Mouse (Mus musculus): ENCODE results near the gene Cdc42.
A peak's percentile ranks its signal among the peaks of the same experiment; 100 is the strongest.

The Cdc42 gene

DNA sequence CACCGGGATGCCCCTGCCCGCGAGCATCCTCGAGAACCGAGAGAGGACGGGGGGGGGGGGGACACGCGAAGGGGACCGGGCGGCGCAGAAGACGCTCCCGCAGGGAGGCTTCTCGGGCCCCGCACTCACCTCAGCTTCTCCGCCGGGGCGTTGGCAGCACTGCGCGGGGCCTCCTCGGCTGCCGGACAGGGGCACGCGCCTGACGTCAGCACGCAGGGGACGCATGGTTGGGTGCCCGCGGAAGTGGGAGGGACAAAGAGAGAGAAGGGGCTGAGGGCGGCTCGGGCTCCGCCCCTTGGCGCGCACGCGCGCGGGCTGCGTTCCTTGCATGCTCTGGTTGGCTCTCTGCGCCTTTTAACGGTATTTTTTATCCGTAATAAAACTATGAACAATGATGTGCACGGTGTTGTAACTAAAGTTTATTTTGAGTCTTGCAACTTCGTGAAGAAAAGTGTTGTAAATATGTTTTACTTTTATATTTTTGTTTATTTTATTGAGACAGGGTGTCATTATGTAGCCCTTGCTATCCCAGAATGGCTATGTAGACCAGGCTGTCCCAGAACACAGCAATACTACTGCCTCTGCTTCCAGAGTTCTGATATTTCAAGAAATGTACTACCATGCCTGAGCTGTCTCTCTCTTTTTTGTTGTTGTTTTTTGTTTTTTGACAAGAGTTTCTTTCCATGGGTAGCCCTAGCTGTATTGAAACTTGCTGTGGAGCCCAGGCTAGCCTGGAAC, at the start of gene Cdc42:
TSS of gene Cdc42 (minus strand) at position 204 of the 738 bp plus-strand sequence.
- peak; percentile 97 for DNase-seq (ENCODE audit: low spot score)

DNA sequence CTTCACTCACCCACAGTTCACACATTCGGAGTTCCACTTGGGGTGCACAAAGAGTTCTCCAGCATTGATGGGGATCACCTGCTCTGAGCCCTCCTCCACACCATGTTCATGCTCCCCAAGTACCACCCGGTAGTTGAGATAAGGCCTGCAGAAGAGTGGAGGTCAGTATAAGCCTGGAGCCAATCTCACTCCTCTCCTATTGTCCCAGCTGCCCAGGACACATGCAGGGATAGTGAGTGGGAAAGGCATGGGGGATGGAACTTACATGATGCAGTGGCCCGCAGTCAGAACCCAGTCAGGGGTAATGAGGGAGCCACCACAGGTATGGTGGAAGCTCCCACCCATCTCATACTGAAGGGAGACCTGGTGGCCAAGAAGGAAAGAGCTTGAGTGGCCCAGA, 48.1 kb upstream of the Cdc42 start:
- no peak for DNase-seq (ENCODE audit: low spot score)

DNA sequence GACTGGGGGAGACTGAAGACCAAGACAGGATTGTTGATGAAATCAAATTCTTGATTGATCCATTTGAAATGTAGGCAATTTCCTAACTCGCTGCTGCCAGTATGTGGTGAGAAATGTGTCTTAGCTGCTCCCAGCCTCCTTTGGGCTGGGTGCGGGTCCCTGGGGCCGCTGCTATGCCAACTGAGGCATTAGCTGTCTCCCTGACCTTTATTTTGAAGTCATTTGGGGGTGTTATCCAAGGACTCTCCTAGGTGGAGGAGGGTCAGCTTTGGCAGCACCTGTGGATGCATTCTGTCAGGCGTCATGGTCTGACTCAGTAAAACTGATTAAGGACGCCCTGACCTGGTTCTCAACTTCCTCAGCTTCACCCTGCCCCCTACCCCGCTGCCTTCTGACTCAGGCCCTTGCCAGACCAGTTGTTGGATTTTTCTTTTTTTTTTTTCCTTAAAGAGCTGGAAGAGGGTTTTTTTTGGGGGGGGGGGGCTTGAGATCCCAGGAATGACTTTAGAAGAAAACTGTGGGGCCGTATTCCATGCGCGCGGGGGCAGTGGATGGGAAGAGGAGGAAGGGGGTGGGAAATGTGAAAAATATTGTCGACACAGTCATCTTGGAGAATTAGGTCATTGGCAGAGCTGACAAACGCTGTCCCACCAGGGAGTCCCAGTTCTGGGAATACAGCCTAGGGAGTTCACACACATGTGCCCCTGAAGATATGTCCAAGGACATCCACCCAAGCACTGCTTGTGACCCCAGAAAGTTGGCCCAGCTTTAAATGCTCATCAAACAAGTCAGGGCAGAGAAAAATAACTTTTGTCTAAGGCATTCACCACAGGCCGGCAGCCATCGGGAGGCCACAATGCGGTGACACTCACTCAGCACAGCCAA, 39.4 kb upstream of the Cdc42 start:
- DNase-seq (ENCODE audit: low spot score), result no peak

DNA sequence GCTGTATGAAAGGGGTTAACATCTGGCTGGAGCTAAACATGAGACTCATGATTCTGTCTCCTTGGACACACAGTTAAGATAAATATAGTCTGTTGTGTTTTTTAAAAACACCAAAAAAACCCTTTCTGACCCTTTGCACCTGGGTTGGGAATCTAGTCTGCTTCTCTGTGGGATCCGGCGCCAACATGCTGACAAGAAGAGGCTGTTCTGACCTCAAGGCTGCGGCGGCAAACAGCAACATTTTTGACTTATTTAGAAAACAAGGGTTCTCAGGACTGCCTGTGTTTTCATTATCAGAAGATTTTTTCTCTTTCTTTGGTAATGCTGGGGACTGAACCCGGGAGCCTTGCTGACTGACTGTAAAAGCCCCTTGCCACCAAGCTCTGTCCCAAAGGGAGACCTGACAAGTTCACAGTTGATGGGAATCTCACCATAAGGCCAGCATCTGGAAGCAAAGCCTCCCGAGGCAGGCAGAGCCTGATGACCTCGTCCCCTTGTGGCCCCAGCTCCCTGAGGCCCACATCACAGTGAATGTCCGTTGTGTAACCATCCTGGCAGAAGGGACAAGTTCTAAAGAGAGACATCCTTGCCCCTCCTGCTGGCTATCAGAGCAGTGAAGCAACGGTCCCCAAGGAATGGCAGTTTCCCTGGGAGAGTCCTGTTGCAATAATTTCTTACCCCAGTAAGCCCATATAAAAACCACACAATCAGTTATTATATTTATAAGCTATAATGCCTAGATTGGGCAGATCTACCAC, 36.0 kb upstream of the Cdc42 start:
- DNase-seq (ENCODE audit: low spot score), result no peak

DNA sequence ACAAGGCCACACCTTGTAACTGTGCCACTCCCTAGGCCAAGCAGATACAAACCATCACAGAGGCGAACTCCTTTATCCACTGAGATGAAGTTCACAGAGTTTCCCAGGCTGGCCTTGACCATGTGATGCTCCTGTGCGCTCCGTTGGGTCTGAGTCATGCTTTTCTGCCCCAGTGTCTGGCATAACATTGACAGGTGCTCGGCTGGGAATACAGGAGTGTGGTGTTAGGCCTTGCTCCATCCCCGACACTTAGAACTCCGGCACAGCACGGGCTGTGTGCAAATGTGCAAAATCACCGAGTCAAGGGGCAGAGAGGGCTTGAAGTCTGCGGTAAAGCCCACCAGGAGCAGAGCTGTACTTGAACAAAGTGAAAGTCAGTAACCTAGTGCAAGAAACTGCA, 35.4 kb upstream of the Cdc42 start:
- DNase-seq (ENCODE audit: low spot score), result no peak

DNA sequence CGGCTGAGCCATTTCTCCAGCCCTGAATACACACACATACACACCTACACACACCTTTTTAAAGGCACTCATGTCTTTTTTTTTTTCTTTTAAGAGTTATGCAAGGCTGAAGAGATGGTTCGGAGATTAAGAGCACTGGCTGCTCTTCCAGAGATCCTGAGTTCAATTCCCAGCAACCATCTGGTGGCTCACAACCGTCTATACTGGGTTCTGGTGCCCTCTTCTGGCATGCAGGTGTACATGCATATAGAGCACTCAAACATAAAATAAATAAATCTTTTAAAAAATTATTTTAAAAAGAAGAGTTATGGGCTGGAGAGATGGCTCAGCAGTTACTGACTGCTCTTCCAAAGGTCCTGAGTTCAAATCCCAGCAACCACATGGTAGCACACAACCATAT, 33.8 kb upstream of the Cdc42 start:
- no peak for DNase-seq (ENCODE audit: low spot score)

DNA sequence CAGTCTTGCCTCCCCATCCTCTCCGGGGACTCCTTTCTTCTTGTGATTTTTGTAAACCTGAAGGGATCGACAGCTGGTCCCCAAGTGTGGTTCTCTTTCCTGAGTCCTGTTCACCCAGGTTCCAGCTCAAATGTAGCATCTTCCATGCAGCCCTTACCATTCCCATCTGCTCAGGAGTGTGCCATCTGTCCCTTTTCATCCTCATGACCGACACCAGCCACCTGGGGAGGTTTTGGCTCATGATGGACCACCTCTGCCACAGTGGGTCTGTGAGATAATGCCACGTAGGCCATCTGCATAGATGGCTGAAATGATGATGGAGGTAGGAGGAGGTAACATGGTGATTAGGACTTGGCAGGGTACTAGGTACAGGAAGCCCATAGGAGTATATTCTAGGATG, 32.7 kb upstream of the Cdc42 start:
- no peak for DNase-seq (ENCODE audit: low spot score)

DNA sequence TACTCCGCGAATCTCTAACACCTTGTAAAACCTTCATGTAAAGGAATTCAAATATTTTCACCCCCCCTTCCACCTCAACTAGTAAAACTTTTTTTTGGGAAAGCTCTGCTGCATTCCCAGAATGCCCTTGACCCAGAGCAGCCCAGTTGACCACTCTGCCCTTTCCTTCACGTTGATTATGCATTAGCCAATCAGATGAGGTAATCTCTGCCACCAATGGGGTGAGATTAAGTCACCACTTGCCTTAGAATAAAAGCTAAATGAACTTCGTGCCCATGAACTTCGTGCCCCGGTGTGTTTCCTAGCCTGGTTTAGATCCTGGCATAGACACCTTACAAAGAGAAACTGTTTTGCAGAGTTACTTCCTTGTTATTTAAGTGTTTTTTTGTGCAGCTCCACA, 31.5 kb upstream of the Cdc42 start:
- DNase-seq (ENCODE audit: low spot score), result no peak

DNA sequence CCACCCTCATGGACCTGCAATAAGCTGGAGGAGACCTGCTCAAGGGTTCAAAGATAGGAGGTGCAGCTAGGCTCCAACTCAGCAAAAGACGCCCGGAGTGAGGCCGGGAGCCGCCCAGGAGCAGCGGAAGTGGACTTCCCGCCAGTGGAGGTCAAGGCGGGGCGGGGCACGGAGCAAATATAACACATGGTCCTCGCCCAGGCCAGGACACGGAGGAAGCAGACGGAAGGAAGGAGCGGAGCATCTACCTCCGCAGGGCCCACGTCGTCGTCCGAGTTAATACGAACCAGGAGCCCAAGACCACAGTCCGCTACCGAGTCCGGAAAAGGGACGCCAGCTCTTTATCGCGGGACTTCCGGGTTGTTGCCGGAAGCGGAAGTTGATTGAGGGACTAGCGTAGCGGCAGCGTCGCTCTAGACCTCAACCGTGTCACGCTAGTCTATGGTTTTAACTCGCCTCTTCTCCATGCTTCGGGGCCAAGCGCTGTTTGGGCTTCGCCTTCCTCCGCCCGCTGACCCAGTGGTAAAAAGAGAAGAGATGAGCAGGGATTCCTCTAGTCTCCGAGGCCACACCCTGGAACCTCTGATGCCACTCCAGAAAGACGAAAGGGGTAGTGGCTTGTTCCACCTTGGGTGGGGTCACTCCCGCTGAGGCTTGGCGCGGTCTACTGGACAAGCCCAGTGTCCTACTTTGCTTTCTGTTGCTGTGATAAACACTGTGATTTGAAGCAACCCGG, 30.7 kb upstream of the Cdc42 start:
- peak; percentile 94 for DNase-seq (ENCODE audit: low spot score)

DNA sequence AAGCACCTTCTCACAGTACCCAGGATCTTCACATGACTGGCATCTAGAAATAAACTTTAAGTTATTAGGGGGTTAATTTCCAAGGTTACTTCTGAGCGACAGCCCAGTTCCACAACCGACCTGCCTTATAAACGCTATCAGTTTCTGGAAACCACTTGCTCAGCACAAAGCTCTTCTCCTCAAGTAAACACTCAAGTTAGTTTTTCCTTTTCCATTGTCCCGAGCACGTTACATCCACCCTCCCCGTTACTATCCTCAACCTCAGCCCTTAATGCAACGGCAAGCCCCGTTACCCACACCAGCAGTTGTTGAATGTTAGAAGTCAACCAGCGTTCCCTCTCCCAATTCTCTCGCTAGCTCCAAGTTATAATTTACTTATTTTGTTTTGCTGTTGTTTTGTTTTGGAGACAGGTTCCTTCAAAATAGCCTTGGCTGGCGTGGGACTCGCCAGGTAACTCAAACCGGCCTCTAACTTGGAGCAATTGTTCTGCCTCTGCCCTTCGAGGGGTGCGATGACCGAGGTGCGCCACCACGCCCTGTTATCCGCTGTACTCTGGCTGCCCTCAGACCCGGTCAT, 30.1 kb upstream of the Cdc42 start:
- DNase-seq (ENCODE audit: low spot score), result no peak

DNA sequence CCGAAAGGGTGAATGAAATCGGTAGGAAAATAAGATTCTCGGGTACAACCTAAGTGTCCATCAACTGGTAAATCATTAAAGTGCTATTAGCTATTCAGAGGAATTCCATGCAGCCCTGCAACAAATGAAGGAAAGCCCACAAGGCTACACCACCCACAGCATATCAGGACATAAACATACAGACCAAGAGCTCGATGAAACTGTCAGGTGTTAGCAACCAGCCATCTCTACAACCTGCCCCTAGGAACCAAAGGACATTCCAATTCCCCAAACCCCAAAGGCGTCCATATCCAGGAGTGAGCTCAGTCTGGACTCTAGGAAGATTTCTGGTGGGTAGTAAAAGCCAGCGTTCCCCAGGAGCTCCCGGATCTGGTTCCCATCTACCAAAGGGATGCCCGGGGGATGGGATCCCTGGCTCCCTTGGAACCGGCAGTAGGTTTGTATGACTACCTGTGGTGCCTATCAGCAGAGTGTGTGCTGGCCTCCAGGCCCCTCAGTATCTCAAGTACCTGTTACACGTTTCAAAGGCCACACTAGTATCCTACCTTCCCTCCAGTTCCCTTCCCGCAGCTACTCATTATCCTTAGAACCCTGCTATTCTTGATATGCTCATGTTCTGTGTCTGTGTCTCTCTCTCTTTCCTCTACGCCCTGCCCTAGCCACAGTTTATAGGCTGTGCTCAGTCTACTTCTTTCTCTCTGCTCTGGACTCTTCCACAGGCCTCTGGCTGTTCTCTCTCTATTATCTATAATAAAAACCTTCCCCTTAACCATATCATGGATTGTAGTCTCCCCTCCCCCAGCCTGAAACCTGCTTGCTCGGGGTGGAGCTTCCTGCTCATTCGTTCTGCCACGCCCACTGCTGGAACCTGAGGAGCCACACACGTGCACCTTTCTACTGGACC, 23.4 kb upstream of the Cdc42 start:
- peak; percentile 45 for DNase-seq (ENCODE audit: low spot score)

DNA sequence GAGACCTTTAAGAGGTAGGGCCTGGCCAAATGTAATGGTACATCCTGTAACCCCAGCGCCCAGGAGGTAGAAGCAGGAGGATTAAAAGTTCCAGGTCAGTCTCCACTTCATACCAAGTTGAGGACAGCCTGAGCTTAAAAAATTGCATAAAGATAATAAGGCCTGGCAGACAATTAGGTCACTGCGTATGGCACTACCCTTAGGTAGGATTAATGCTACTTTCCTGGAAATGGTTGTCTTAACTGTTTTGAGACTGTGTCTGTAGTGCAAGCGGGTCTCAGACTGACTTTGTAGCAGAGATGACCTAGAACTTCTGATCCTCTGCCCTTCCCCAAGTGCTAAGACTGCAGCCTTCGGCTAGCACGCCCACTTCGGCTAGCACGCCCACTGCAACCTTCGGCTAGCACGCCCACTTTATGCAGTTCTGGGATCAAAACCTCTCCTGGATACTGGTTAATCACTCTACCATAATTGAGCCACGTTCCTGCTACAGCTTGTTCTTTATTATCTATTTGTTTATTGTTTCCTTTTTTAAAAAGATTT, 22.3 kb upstream of the Cdc42 start:
- no peak for DNase-seq (ENCODE audit: low spot score)

DNA sequence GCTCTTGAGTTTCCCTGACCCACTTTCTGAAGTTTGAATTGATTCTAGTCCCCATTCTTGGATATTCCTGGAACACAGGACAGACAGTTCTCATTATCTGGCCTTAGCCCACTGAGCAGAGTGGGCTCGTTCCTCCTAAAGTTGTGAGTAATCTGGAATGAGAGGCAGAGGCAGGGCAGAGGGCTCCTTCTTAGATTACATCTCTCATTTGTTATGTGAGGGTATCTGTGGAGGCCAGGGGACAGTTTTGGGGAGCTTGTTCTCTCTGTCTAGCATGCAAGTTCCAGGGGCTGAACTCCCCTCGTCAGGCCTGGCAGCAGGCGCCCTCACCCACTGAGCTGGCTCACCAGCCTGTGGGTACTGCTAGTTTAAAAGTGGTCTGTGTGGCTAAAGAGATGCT, 21.6 kb upstream of the Cdc42 start:
- no peak for DNase-seq (ENCODE audit: low spot score)

DNA sequence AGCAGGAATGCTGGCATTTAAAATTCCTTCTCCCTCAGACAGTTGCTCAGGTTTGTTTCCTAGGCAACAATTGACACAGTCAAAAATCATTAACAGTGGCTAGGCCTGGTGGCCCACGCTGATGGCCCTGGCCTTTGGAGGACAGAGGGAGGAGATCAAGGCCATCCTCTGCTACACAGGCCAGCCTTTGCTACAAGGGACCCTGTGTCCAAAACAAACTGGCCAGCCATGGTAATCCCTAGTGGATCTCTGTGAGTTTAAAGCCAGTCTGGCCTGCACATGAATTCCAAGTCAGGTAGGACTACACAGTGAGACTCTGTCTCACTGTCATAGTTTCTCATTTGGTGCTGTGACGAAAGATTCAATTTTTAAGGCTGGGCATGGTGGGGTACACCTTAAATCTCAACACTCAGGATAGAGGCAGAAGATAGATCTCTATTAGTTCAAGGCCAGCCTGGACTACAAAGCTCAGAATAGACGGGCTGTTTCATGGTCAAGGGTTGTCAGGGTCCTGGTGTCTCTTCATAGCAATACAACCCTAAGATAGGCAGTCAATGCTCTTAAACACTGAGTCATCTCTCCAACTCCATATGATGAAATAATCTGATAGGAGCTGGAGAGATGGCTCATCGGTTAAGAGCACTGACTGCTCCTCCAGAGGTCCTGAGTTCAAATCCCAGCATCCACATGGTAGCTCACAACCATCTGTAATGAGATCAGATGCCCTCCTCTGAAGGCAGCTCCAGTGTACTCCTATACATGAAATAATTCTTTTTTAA, 20.2 kb upstream of the Cdc42 start:
- no peak for DNase-seq (ENCODE audit: low spot score)

DNA sequence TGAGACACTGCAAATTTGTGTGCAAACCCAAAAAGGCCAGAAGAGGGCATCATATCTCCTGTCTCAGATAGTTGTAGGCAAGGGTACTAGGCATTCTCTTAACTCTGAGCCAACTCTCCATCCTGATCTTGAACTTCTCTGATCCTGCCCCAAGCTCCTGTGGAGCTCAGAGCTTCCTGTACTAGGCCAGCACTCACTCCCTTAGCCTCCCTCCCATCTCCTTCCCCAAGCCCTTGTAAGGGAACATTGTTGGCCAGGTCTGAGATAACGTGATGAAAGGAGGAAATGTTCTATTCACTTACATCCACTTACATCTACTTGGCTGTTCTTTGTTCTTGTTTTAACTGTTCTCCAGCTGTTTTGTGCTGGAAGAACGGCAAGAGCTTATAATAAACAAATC, 19.3 kb upstream of the Cdc42 start:
- no peak for DNase-seq (ENCODE audit: low spot score)

DNA sequence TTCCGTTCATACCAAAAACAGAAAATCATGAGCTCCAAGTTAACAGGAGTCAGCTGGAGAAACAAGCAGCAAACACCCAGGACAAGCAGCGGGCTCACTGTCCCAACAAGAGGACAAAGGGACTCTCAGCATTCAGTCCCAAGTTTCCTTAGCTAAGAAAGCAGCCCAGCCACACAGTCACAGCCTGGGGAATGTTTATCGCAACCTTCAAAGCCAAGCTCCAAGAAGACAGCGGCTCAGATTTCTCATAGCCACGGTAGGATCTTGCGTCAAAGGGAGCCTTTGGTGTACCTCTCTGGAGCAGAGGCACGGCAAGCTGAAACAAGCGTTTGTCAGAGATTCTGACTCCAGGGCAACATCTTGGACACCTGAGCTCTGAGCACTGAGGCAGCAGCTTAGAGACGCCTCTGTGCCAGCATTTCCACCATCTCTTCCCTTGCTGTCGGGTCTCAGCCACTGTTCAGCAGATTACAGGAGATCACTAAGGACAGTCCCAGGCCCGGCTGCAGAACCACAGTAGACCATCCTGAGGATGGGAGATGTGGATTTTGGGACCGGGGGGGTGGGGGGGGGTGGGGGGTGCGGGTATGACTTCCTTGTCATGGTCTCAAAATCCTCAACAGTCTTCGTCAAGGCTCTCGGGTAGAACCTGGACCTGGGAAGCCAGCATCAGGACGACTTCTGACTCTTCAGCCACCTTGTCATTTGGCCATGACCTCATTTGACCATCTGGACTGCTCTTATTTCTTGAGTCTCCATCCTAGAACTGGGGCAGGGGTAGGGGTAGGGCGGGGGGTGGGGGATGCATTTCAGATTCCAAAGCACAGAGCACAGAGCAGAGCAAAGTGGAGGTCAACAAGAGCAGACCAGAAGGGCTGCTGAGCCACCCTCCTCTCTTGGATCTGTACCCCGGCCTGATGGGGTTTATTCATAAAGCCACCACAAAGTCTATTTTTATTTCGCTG, 18.1 kb upstream of the Cdc42 start:
- no peak for DNase-seq (ENCODE audit: low spot score)

DNA sequence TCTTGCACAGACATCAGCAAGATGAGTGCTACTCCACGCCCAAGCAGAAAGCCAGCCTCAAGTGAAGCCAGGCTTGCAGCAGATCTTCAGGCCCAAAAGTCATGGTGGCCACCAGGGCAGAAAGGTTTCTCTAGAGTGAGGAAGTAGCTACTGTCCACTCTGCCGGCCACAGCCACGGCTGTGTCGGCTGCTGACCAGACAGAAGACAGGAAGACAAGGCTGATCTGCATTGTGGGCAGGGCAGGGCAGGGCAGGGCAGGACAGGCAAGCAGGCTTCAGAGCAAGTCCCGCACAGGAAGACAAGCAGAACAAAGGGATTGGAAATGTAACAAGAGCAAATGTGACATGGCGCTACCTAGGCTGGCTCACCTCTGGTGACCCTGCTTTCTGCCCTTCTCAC, 16.2 kb upstream of the Cdc42 start:
- no peak for DNase-seq (ENCODE audit: low spot score)
